Mouse (Mus musculus) hindlimb bud, embryonic 11.5 days (tissue): ENCODE data around the gene Zfp2.

Experiments used
- DNase-seq: peaks from one replicate; pipeline ENCODE4 v3.0.0-alpha.2; 2012; ENCODE audit warnings: low read depth, low spot score; ENCODE audit errors: extremely low spot score

Gene Zfp2

GRCm38 (mm10) chr11:50915671-50916320, at the start of gene Zfp2:
TSS of gene Zfp2 (minus strand) at chr11:50916165.
- DNase-seq = peak; percentile 79

DNA sequence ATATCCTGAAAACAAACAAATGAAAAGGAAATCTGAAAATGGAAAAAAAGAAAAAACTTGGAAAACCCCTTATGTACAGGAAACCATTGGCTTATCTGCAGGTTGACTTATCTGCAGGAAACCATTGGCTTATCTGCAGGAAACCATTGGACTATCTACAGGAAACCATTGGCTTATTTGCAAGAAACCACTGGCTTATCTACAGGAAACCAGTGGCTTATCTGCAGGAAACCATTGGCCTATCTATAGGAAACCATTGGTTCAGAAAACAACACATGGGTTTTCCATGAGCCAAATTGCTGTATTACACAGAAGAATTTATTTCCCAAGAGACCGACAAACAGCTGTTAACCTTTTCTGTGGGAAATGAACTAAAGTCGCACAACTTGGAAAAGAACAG, 48.9 kb upstream of the Zfp2 start:
- no peak for DNase-seq

- no peak for DNase-seq
Observed at GRCm38 (mm10) chr11:50953665-50954064, 37.7 kb upstream of the Zfp2 start, which contains the start of gene Prop1. TSS of gene Prop1 (minus strand) at chr11:50953765.

DNA sequence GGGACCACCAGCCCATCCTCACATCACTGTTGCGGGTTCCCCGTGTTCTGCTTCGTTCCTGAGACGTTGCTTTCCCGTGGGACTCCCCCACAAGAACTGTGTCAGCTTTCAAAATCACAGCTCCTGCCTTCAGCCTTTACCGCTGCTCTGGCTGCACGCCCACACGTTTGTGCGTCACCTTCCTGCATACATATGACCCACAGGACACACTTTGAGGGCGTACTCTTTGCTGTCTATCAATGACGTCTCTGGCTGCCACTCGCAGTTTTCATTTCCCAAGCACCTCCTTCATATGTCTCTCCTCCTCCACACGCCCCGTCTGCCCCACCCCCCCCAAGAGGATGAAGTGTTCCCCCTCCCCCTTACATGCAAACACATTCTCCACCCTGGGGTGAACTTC, 36.3 kb upstream of the Zfp2 start:
- DNase-seq = no peak

DNA sequence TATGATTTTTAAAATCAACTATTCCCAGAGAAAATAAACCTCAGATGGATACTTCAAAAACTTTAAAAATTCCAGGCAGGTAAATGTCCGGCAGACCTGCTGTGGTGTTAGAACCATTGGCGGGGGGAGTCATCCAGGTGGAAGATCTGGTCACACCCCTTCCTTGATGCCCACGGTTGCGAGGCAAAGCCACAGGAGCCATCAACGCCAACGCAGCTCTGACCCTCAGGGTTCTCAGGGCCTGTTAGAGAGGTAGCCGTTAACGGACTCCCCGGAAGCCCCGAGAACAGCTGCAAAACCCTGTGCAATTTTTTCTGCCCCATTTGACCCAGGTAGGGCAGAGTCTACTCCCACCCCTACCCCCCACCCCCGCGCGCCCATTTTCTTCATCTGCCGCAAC, 27.5 kb upstream of the Zfp2 start, which contains the start of gene 4933414I15Rik:
Gene 4933414I15Rik (minus strand): TSS at position 260 of the 400 bp plus-strand sequence.
- DNase-seq = no peak

DNA sequence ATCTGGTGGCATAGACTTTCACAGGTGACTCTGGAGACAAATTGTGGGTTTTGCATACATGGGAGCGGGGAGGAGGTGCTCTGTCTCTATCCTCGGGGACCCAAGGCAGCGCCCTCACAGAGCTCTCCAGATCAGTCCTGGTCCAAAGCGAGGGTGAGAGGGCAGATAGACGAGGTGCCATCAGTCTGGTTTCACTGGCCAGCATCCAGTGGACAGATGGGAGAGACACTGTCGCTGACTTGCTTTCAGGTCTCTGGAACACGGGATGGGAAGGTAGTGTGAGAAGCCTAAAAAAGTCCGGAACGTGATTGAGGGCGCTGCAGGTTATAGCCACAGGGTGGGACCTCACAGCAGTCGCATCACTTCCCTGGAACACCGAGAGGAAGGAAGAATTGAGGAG, 26.4 kb upstream of the Zfp2 start:
- no peak for DNase-seq

GRCm38 (mm10) chr11:50939621-50940366, 23.8 kb upstream of the Zfp2 start:
- peak; percentile 53 for DNase-seq

DNA sequence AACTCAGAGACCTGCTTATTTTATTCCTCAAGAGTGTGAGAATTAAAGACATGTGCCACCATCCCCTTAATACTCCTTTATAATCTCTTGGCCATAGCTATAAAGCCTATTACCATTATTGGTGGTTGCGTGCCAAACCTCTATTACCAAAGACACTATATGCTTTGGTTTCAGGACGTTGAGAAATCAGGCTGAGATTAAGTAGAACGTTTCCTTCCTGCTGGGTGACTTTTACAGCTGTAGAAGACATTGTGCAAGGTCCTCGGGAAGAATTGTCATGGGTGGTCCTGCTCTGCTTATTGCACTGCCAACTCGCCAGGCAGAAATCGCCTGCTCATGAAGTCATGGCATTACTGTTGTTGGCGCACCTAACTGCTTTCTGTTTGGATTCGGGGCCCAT, 22.5 kb upstream of the Zfp2 start:
- no peak for DNase-seq

DNA sequence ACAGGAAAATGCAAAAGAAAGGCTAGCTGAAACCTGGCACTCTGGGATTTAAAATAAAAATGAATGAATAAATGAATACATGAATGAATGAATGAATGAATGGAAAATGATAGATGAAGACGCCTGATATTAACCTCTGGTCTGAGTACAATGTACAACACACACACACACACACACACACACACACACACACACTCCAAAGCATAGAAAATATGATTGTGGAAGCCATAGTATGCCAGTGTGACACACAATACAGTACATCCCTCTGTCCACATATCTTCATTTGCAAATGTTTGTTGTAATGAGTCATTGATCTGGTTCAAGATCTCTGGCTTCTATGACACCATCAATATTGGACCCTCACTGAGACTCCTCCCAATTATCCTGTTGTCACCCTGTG, 16.1 kb upstream of the Zfp2 start:
- no peak for DNase-seq

GRCm38 (mm10) chr11:50931451-50931866, 15.5 kb upstream of the Zfp2 start, which contains the start of gene Zfp354b:
TSS of gene Zfp354b (minus strand) at chr11:50931633.
- peak; percentile 47 for DNase-seq

GRCm38 (mm10) chr11:50931021-50931420, 15.1 kb upstream of the Zfp2 start:
- no peak for DNase-seq

DNA sequence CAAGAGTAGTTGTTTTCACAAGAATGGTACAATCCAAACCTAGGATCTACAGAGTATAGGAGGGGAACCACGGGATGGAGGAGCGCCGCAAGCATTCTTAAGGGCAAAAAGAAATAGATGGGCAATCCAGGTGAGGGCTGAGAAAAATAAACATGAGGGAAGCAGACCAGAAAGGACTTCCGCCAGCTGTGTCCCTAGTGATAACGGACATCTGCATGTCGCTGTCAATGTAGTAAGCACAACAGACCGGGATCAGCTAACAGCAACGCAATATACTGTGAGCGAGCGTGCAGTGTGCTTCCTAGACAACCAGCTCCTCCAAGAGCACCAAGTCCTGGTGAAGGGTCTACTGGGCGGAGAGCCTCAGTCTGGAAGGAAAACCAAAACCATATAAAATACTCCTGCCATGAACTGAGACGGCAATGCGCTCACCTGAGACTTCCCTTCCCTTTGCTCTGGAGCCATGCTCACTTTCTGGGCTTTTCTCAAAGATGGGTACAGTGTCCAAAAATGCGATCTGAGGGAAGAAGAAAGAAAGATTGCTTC, 14.6 kb upstream of the Zfp2 start:
- no peak for DNase-seq

DNA sequence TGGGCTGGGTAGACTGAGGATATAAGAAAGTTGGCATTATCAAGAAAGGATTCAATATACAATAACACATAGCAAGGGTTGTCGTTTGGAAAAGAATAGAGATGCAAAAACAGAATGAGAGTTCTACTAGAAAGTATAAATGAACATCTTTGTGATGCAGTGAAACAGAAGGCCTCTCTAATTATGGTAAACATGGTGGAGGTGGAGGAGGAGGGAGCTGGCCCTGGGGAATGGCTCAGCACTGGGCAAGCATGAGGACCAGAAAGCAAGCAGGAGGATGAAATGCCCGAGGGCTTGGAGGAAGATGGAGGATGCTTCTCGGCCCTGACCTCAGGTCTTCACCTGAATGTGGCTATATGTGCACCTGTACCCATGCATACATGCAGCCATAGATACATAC, 1.5 kb downstream of the Zfp2 start:
- no peak for DNase-seq

- DNase-seq = no peak
Observed at GRCm38 (mm10) chr11:50913301-50913700, 2.7 kb downstream of the Zfp2 start.

DNA sequence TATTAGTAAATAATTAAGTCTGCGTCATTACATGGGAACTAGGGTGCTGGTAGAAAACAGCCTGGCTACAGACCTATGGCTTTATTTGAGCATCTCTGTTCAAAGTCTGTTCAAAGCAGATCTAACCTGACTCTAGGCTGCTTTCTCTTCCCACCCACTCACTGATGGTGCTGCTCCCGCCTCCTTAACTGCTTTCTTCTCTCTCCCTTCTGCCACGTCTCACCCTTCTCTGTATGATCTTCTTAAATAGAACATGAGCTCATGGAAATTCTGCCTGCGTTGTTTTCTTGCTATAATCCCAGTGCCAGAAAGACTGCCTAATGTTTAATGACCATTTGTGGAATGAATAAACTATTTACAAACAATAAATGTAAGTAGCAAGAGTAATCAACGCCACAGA, 7.8 kb downstream of the Zfp2 start:
- no peak for DNase-seq

- DNase-seq = no peak
Observed at GRCm38 (mm10) chr11:50897359-50897758, 18.6 kb downstream of the Zfp2 start.

GRCm38 (mm10) chr11:50892441-50892840, 23.5 kb downstream of the Zfp2 start:
- no peak for DNase-seq

GRCm38 (mm10) chr11:50887390-50888128, 28.4 kb downstream of the Zfp2 start, which contains the start of gene Zfp454:
TSS of gene Zfp454 (minus strand) at chr11:50887651.
- DNase-seq = peak; percentile 90

DNA sequence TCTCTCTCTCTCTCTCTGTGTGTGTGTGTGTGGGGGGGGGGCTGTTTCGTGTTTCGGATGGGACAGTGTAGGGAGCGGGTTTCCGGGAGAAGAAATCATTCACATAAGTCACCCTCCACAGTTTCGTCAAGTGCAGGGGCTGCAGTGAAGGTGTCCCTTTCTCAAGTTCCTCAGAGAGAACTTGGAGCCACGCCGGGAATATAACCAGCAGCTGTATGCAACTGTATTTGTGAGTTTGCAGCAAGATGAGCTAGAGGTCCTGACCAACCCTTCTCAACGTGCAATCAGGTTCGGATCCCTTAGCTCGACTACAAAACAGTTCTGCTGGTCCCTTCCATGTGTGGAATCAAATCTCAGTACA, 29.1 kb downstream of the Zfp2 start:
- DNase-seq = no peak

GRCm38 (mm10) chr11:50886231-50886932, 29.6 kb downstream of the Zfp2 start:
- DNase-seq = no peak

DNA sequence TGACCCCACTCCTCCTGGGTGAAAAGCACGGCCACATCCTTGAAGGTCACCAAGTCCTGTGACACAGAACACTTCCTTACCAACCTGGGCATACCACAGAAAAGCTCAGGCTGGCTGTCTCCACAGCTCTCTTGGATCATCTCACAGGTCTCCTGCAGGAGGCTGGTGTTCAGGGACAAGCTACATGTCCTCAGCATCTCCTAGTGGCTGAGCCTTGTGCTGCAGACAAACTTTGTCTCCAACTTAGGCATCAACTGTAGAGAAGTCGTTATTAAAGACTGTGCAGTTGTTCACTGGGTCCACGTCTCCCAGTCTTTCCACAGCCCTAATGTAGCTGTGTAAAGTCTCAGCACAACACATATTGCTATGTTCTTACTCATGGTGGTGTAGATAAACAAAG, 32.2 kb downstream of the Zfp2 start:
- DNase-seq = no peak
